Comparison of ENCODE assay signal across 11 mouse cellular contexts in genomic region chr4:106810039-106810438, GRCm38 (mm10). TPM values are rescaled to one million over a fixed set of nuclear protein-coding genes. Genes with fewer than 3 reads are reported as not detected.
DNase-seq lines count a peak whose midpoint lies in the region; ATAC-seq and TF ChIP-seq lines count a peak whose summit lies in the region.
"Had no signal": no experiment of that assay in that cellular context is flagged by ENCODE, and none has a peak within 500 bp of the region (broad histone marks: within the 10 kb centered on the region; RNA-seq: fewer than 3 reads in every experiment).

No protein-coding gene starts in this region.

- H3K4me2 ChIP-seq in forebrain, postnatal 0 days (ENCODE audit: low read depth): no peak overlapping the region
- no peak overlapping the region for H3K4me2 ChIP-seq in forebrain, embryonic 14.5 days (ENCODE audit: low read length)
- no peak overlapping the region for H3K4me2 ChIP-seq in stomach, postnatal 0 days (replicated peaks; ENCODE audit: low read depth)
- H3K4me2 ChIP-seq: forebrain, embryonic 15.5 days had no signal

- no peak overlapping the region for H3K27ac ChIP-seq in forebrain, postnatal 0 days (ENCODE audit: low read depth, low read length)
- no peak overlapping the region for H3K27ac ChIP-seq in forebrain, embryonic 14.5 days (ENCODE audit: low read depth, low read length)
- no peak overlapping the region for H3K27ac ChIP-seq in bone marrow, adult 2 months (ENCODE audit: control insufficient read depth, insufficient read depth, low read depth, low read length, poor library complexity)
- H3K27ac ChIP-seq in stomach, postnatal 0 days (replicated peaks): no peak overlapping the region
- H3K27ac ChIP-seq: forebrain, embryonic 15.5 days; heart, embryonic 10.5 days had no signal

- ATAC-seq in forebrain, postnatal 0 days: no peak
- no peak for ATAC-seq in forebrain, embryonic 14.5 days
- ATAC-seq in stomach, postnatal 0 days (ENCODE audit: low FRiP score, low TSS enrichment): no peak
- ATAC-seq: forebrain, embryonic 15.5 days had no signal

- H3K4me1 ChIP-seq in forebrain, postnatal 0 days (ENCODE audit: insufficient read depth): no peaks in the 10 kb centered on the region
- no peaks in the 10 kb centered on the region for H3K4me1 ChIP-seq in forebrain, embryonic 14.5 days (ENCODE audit: control insufficient read depth, insufficient read depth, low read length)
- H3K4me1 ChIP-seq in bone marrow, adult 2 months (ENCODE audit: control insufficient read depth, insufficient read depth, low read length): no peaks in the 10 kb centered on the region
- no peaks in the 10 kb centered on the region for H3K4me1 ChIP-seq in stomach, postnatal 0 days (replicated peaks; ENCODE audit: control insufficient read depth, insufficient read depth)

- no peak overlapping the region for H3K4me3 ChIP-seq in forebrain, postnatal 0 days (ENCODE audit: low read depth, low read length)
- no peak overlapping the region for H3K4me3 ChIP-seq in forebrain, embryonic 14.5 days (ENCODE audit: low read depth, low read length)
- H3K4me3 ChIP-seq in bone marrow, adult 2 months (replicated peaks; ENCODE audit: control insufficient read depth, low read depth, low read length): no peak overlapping the region
- no peak overlapping the region for H3K4me3 ChIP-seq in stomach, postnatal 0 days (ENCODE audit: low read depth, low read length)
- H3K4me3 ChIP-seq: forebrain, embryonic 15.5 days; heart, embryonic 10.5 days had no signal

- TF ChIP-seq EP300 in stomach, postnatal 0 days (optimal IDR thresholded peaks at IDR 0.05): no peak

- H3K36me3 ChIP-seq in forebrain, postnatal 0 days (ENCODE audit: insufficient read depth): no peaks in the 10 kb centered on the region
- H3K36me3 ChIP-seq in forebrain, embryonic 14.5 days (ENCODE audit: control insufficient read depth, insufficient read depth, low read length): no peaks in the 10 kb centered on the region
- H3K36me3 ChIP-seq in stomach, postnatal 0 days (ENCODE audit: control insufficient read depth, insufficient read depth, low read length): no peaks in the 10 kb centered on the region
- H3K36me3 ChIP-seq: forebrain, embryonic 15.5 days; heart, embryonic 10.5 days had no signal

- H3K9me3 ChIP-seq in forebrain, postnatal 0 days (ENCODE audit: low read length): no peaks in the 10 kb centered on the region
- no peaks in the 10 kb centered on the region for H3K9me3 ChIP-seq in forebrain, embryonic 14.5 days (replicated peaks; ENCODE audit: control insufficient read depth, low read length)
- no peaks in the 10 kb centered on the region for H3K9me3 ChIP-seq in stomach, postnatal 0 days (ENCODE audit: control insufficient read depth, low read length)
- H3K9me3 ChIP-seq: forebrain, embryonic 15.5 days; heart, embryonic 10.5 days had no signal

- TF ChIP-seq CTCF in forebrain, postnatal 0 days (IDR thresholded peaks at IDR 0.05; ENCODE audit: low read depth): peak; percentile 37
- peak; percentile 57 for TF ChIP-seq CTCF in bone marrow, adult 2 months (IDR thresholded peaks at IDR 0.05; ENCODE audit: control insufficient read depth, insufficient read depth, low read length)
- peak; percentile 63 for TF ChIP-seq CTCF in stomach, postnatal 0 days (IDR thresholded peaks at IDR 0.05; ENCODE audit: low read depth)

- no peak overlapping the region for H3K9ac ChIP-seq in forebrain, postnatal 0 days
- no peak overlapping the region for H3K9ac ChIP-seq in forebrain, embryonic 14.5 days (ENCODE audit: low read length)
- no peak overlapping the region for H3K9ac ChIP-seq in stomach, postnatal 0 days (ENCODE audit: low read length)
- H3K9ac ChIP-seq: forebrain, embryonic 15.5 days had no signal

- 91% methylated on average over 6 of the region's 6 CpGs for WGBS in forebrain, postnatal 0 days
- 91% methylated on average over 6 of the region's 6 CpGs for WGBS in forebrain, embryonic 14.5 days
- 87% methylated on average over 6 of the region's 6 CpGs for WGBS in bone marrow, adult 2 months
- WGBS in stomach, postnatal 0 days: 86% methylated on average over 6 of the region's 6 CpGs

- TF ChIP-seq POLR2A in bone marrow, adult 2 months (IDR thresholded peaks at IDR 0.05; ENCODE audit: borderline replicate concordance, control insufficient read depth, low read depth, low read length): no peak

- DNase-seq in forebrain, postnatal 0 days: no peak
- no peak for DNase-seq in forebrain, embryonic 14.5 days (ENCODE audit: low spot score)
- peak; percentile 24 for DNase-seq in lung, postnatal 14 days
- DNase-seq in lung, postnatal 4 days: no peak
- DNase-seq in stomach, postnatal 0 days (ENCODE audit: low spot score): no peak
- DNase-seq in gastrocnemius, postnatal 25 days: no peak
- no peak for DNase-seq in cerebellum, postnatal 36 days
- DNase-seq: kidney, adult 8-10 months had no signal

- no peaks in the 10 kb centered on the region for H3K27me3 ChIP-seq in forebrain, postnatal 0 days (ENCODE audit: insufficient read depth, low read length)
- 0 out of 2 replicates have a peak, but pooled peaks cover 6% of the 10 kb centered on the region for H3K27me3 ChIP-seq in forebrain, embryonic 14.5 days (replicated peaks; ENCODE audit: control insufficient read depth, insufficient read depth, low read length)
- no peaks in the 10 kb centered on the region for H3K27me3 ChIP-seq in stomach, postnatal 0 days (ENCODE audit: control insufficient read depth, insufficient read depth, low read length)

RNA-seq across cellular contexts. Expression of gene Acot11, which starts 5.2 kb away (rescaled TPM):
- 3.4 and 5.5 TPM in 2 replicates for total RNA-seq in forebrain, postnatal 0 days (2014; rRNA removed)
- 0.75 and 1.2 TPM in 2 replicates for polyA plus RNA-seq in forebrain, postnatal 0 days (2015; fragmentation: Nextera tagmentation; extraction: Ambion mirVana)
- 0.77 and 1.3 TPM in 2 replicates for polyA plus RNA-seq in forebrain, embryonic 14.5 days (2014; fragmentation: Nextera tagmentation; extraction: Ambion mirVana)
- 1.7 and 4.4 TPM in 2 replicates for polyA plus RNA-seq in bone marrow, adult 2 months (2011; ENCODE audit: insufficient read depth, insufficient read length, low replicate concordance, missing spikeins)
- 2.8 and 3.1 TPM in 2 replicates for polyA plus RNA-seq in stomach, postnatal 0 days (2015; fragmentation: Nextera tagmentation; extraction: Ambion mirVana)
- total RNA-seq in gastrocnemius, postnatal 25 days (2021): 10 to 100 TPM in 1 of 2 experiments, 1 to 10 TPM in 1; 7.8 to 14.3 TPM
